Mouse (Mus musculus) cortical plate, adult 2 months (tissue): Measurements from ENCODE around the gene Lgals8.

Source experiments
- CTCF ChIP-seq: fragments of 200-500 bp; IDR thresholded peaks from 2 replicates; pipeline ENCODE4 v1.5.1; 2011; ENCODE audit warnings: mild to moderate bottlenecking, control low read depth, low read length; ENCODE audit not compliant: insufficient read depth; ENCODE audit errors: extremely low read depth
- POLR2A ChIP-seq: fragments of 200-500 bp; IDR thresholded peaks from 2 replicates; pipeline ENCODE4 v1.6.1; 2011; ENCODE audit warnings: mild to moderate bottlenecking, low read length, control low read depth; ENCODE audit not compliant: insufficient read depth; ENCODE audit errors: extremely low read depth

GRCm38 (mm10) chr13:12507426-12507825 lies 42.7 kb upstream of the Lgals8 start:
- no peak for TF ChIP-seq CTCF
- no peak for TF ChIP-seq POLR2A
